Mouse (Mus musculus) splenic B cell, adult 2 months (primary cell): ENCODE data around the gene Fam89a.

ENCODE experiments used
- DNase-seq: peaks from one replicate; pipeline ENCODE4 v3.0.0-alpha.2; 2011; ENCODE audit warnings: low read depth, low spot score
- H3K27me3 ChIP-seq: 2 replicates; pipeline ENCODE4 v1.6.1; 2012; ENCODE audit warnings: mild to moderate bottlenecking, low read length, moderate library complexity, mixed read lengths; ENCODE audit not compliant: control insufficient read depth, poor library complexity, insufficient read depth, severe bottlenecking
- H3K36me3 ChIP-seq: 2 replicates; pipeline ENCODE4 v1.6.1; 2012; ENCODE audit warnings: mild to moderate bottlenecking, low read length, moderate library complexity, mixed read lengths; ENCODE audit not compliant: control insufficient read depth, poor library complexity, insufficient read depth, severe bottlenecking

Gene Fam89a

GRCm38 (mm10) chr8:124772389-124772788, 20.8 kb upstream of the Fam89a start:
- H3K36me3 ChIP-seq = no peaks in the 10 kb centered on the region
- no peaks in the 10 kb centered on the region for H3K27me3 ChIP-seq
- DNase-seq = no peak

GRCm38 (mm10) chr8:124763061-124763460, 11.4 kb upstream of the Fam89a start:
- no peak for DNase-seq
- Histone ChIP-seq H3K27me3 (no peaks in the 10 kb centered on the region), H3K36me3 (no peaks in the 10 kb centered on the region)

GRCm38 (mm10) chr8:124758544-124758943, 6.9 kb upstream of the Fam89a start:
- DNase-seq = peak; percentile 49
- no peaks in the 10 kb centered on the region for H3K27me3 ChIP-seq
- H3K36me3 ChIP-seq = no peaks in the 10 kb centered on the region

GRCm38 (mm10) chr8:124756601-124757000, 5.0 kb upstream of the Fam89a start:
- H3K36me3 ChIP-seq = no peaks in the 10 kb centered on the region
- H3K27me3 ChIP-seq = no peaks in the 10 kb centered on the region
- DNase-seq = peak; percentile 8

GRCm38 (mm10) chr8:124756153-124756552, 4.5 kb upstream of the Fam89a start:
- DNase-seq = no peak
- H3K27me3 ChIP-seq = no peaks in the 10 kb centered on the region
- no peaks in the 10 kb centered on the region for H3K36me3 ChIP-seq

GRCm38 (mm10) chr8:124755481-124755880, 3.8 kb upstream of the Fam89a start:
- H3K36me3 ChIP-seq = no peaks in the 10 kb centered on the region
- no peaks in the 10 kb centered on the region for H3K27me3 ChIP-seq
- DNase-seq = no peak

GRCm38 (mm10) chr8:124754792-124755190, 3.2 kb upstream of the Fam89a start:
- Histone ChIP-seq H3K27me3 (no peaks in the 10 kb centered on the region), H3K36me3 (no peaks in the 10 kb centered on the region)
- DNase-seq = no peak

GRCm38 (mm10) chr8:124754101-124754791, 2.6 kb upstream of the Fam89a start:
- no peak for DNase-seq
- no peaks in the 10 kb centered on the region for H3K36me3 ChIP-seq
- H3K27me3 ChIP-seq = no peaks in the 10 kb centered on the region

- DNase-seq = no peak
- H3K36me3 ChIP-seq = no peaks in the 10 kb centered on the region
- H3K27me3 ChIP-seq = no peaks in the 10 kb centered on the region
These were observed 762 bp upstream of the Fam89a start for GRCm38 (mm10) chr8:124752325-124752862.

- Histone ChIP-seq H3K27me3 (no peaks in the 10 kb centered on the region), H3K36me3 (no peaks in the 10 kb centered on the region)
- peak; percentile 4 for DNase-seq
These were observed 441 bp downstream of the Fam89a start for GRCm38 (mm10) chr8:124751191-124751590.

GRCm38 (mm10) chr8:124746661-124747060, 5.0 kb downstream of the Fam89a start:
- H3K27me3 ChIP-seq = no peaks in the 10 kb centered on the region
- H3K36me3 ChIP-seq = no peaks in the 10 kb centered on the region
- no peak for DNase-seq

- H3K27me3 ChIP-seq = no peaks in the 10 kb centered on the region
- DNase-seq = peak; percentile 66
- peaks cover 2% of the 10 kb centered on the region; the same call in 1 of the 2 replicates for H3K36me3 ChIP-seq
These were observed 12.4 kb downstream of the Fam89a start for GRCm38 (mm10) chr8:124739268-124739667.

- DNase-seq = no peak
- H3K27me3 ChIP-seq = no peaks in the 10 kb centered on the region
- H3K36me3 ChIP-seq = peaks cover 9% of the 10 kb centered on the region
These were observed 16.2 kb downstream of the Fam89a start for GRCm38 (mm10) chr8:124735371-124735911.

- H3K27me3 ChIP-seq = no peaks in the 10 kb centered on the region
- no peak for DNase-seq
- peaks cover 14% of the 10 kb centered on the region for H3K36me3 ChIP-seq
These were observed 18.8 kb downstream of the Fam89a start for GRCm38 (mm10) chr8:124732828-124733227.

GRCm38 (mm10) chr8:124724301-124724700, 27.3 kb downstream of the Fam89a start:
- H3K36me3 ChIP-seq = peaks cover 6% of the 10 kb centered on the region
- H3K27me3 ChIP-seq = no peaks in the 10 kb centered on the region
- no peak for DNase-seq
